Mouse (Mus musculus) CD4-positive helper T cell, adult 2 months (primary cell): Measurements from ENCODE around the gene Extl2.

Experiments used
- DNase-seq: peaks from one replicate; pipeline ENCODE4 v3.0.0-alpha.2; 2012; ENCODE audit warnings: low read depth, missing footprints, low spot score

Extl2 gene

DNA sequence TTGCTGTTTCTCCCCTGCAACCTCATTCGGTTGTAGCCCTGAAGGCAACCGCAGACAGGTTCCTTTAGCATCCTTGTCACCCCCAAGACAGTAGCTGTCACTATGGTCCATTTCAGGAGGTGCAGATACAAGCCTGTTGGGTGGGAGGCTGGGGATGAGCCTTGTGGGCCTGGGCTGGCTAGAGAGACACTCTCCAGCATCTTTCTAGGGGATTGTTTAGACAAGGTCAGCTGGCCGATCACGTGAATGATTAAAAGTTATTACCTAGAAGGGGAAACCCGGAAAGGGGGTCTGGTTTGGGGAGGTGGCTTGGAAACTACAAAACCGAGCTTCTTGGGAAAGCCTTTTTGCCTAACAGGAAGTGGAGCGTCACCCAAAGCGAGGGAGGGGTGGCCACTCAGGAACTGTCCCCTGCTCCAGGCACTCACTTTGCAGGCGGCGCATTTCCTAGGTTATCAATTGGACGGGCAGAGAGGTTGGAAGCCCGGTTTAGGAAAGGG, 729 bp downstream of the Extl2 start:
- DNase-seq = peak; percentile 63

GRCm38 (mm10) chr3:116009622-116010344, 2.5 kb downstream of the Extl2 start:
- no peak for DNase-seq

DNA sequence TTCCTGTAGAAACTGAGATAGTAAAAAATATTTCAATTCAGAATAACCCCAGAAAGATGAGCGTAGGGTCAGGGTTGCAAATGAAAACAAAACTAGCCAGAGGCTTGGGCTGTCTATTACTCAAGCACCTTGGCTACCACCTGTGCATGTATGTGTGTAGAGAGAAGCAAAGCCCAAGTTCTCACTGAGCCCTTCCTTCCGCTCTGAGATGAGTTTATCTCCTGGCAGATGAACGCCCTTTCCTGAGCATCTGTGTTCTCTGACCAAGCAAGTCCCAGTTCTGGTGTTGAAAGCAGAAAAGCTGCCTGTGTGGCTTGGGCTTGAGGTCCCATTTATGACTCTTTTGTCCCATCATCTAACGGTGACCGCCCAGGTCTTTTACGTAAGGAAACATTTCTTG, 7.6 kb downstream of the Extl2 start:
- no peak for DNase-seq

- no peak for DNase-seq
These were observed 8.9 kb downstream of the Extl2 start for GRCm38 (mm10) chr3:116016116-116016515.

- no peak for DNase-seq
These were observed 11.3 kb downstream of the Extl2 start for GRCm38 (mm10) chr3:116018606-116019005.

GRCm38 (mm10) chr3:116019136-116019535, 11.9 kb downstream of the Extl2 start:
- DNase-seq = no peak

DNA sequence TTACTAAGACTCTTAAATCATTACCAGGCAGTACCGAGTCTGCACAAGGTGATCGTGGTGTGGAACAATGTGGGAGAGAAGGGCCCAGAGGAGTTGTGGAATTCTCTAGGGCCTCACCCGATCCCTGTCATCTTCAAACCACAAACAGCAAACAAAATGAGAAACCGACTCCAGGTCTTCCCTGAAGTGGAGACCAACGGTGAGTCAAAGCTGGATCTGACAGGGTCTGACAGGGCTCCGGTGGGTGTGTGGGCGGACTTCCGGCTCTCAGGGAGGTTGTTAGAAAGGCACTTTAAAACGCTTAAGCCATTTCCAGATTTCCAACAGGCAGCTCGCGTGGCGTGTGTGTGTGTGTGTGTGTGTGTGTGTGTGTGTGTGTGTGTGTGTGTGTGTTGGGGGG, 17.0 kb downstream of the Extl2 start:
- DNase-seq = peak; percentile 51

GRCm38 (mm10) chr3:116024669-116025068, 17.4 kb downstream of the Extl2 start:
- no peak for DNase-seq

- no peak for DNase-seq
These were observed 18.4 kb downstream of the Extl2 start for GRCm38 (mm10) chr3:116025701-116026100.

DNA sequence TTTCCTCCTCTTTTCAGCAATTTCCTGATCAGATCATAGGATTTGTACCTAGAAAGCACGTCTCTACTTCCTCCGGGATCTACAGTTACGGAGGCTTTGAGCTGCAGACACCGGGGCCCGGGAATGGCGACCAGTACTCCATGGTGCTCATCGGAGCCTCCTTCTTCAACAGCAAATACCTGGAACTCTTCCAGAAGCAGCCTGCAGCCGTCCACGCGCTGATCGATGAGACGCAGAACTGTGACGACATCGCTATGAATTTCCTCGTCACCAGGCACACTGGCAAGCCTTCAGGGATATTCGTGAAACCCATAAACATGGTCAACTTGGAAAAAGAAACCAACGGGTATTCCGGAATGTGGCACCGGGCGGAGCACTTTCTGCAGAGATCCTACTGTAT, 19.7 kb downstream of the Extl2 start:
- DNase-seq = no peak

DNA sequence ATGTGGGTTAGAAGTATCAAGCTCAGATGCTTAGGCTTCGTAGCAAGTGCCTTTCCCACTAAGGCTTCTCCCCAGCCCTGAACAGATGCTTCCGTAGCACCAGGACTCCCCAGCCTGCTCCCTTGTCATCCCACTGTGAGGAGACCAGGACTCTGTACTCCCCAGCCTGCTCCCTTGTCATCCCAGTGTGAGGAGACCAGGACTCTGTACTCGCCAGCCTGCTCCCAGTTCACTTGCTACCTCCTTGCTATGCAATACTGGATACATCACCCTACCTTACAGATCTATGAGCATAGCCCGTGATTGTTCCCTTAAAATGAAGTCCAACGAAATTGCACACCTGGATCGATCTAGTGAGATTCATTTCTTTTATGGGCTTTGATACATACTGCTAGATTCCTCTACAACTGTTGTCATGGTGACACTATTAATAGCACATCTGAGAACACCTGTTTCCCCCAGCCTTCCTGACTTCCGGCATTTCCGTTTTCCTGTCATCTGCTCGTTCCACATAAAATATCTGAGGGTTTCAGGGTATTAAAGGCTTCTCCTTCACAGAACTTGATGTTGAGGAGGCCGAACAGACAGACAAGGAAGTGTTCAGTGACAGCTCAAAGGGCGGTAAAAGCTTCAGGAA, 23.0 kb downstream of the Extl2 start:
- DNase-seq = no peak

GRCm38 (mm10) chr3:116033218-116033870, 26.1 kb downstream of the Extl2 start:
- DNase-seq = no peak

DNA sequence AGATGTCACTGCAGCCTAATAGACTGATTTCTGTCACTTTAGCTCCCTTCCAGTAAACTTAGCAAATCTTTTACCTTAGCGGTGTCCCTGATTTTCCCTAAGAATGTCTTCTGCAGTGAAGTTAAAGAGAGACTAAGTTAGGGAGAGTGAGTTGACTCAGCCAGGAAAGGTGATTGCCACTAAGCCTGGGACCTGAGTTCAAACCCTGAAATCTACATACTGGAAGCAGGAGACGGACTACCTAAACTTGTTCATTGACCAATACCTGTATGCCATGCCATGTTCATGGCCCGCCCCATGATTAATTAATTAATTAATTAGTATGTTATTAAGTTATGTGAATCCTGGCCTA, 26.6 kb downstream of the Extl2 start:
- peak; percentile 33 for DNase-seq

GRCm38 (mm10) chr3:116040776-116041175, 33.5 kb downstream of the Extl2 start:
- no peak for DNase-seq

- no peak for DNase-seq
These were observed 38.7 kb downstream of the Extl2 start for GRCm38 (mm10) chr3:116046000-116046399.

GRCm38 (mm10) chr3:116047034-116047433, 39.8 kb downstream of the Extl2 start:
- DNase-seq = no peak

- no peak for DNase-seq
These were observed 49.8 kb downstream of the Extl2 start for GRCm38 (mm10) chr3:116057078-116057477.

DNA sequence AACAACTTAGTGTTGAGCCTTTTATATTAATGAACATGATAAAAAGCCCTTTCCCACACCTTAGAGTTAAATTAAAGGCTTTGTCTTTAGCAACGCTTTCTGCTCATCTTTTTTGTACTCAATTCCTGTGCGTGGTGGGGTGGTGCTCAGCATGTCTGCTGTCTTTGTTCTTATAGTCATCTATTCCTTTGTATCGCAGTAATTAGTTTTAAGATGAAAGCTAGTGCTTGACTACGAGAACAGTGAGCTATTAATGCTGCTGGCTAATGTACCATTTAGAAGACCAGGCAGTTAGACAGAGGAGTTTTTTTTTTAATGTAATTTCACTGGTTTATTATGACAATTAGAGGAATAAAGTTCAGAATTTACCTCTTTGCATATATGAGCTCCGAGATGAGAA, 53.1 kb downstream of the Extl2 start:
- DNase-seq = no peak

GRCm38 (mm10) chr3:116062141-116062540, 54.9 kb downstream of the Extl2 start:
- DNase-seq = no peak

DNA sequence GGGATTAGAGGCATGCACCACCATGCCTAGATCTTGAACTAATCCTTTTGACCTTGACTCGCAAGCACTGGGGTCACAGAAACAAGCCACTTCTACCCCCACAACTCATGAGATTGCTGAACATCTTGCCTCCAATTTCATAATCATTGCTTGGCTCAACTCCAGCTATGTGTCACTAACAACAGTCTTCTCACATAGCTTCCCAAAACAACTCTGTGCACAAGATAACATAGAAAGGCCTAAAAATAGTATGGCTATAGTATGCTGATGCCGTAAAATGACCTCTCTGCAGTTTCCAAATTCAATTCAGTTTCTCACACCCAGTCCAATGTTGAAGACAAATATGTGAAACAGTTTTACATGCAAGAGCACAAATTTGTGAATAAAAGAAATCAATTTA, 65.3 kb downstream of the Extl2 start:
- DNase-seq = no peak

DNA sequence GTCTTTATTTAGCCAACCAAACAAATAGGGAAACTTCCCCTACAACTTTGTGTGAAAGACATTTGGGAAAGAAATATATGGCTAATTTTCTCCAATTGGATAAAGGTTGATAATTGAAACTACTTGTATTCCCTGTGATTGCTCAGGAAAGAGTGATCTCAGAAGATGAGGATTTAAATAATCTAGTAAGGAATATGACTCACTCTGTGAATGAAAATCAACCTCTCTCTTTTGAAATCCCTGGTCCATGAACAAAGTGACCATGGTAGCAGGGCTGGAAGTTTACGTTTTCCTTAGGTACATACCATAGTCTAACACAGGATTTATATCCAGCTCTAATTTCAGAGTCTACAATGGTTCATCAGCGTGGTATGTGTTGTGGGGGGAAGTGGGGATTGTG, 69.5 kb downstream of the Extl2 start:
- DNase-seq = no peak

- no peak for DNase-seq
These were observed 71.2 kb downstream of the Extl2 start for GRCm38 (mm10) chr3:116078490-116078889.
